Mouse (Mus musculus): ENCODE measurements around the gene Otog. TPM values are rescaled to one million over a fixed set of nuclear protein-coding genes. Genes with fewer than 3 reads are reported as not detected.

The Otog gene
- polyA plus RNA-seq, 1 experiment = 0.77 TPM

GRCm38 (mm10) chr7:46353216-46353615 is 112.4 kb downstream of the Otog start:
- Histone ChIP-seq H3K27ac (ENCODE audit: control insufficient read depth, insufficient read depth, low read depth, low read length) (no peak overlapping the region), H3K36me3 (ENCODE audit: control insufficient read depth, insufficient read depth, low read length) (no peaks in the 10 kb centered on the region), H3K27me3 (ENCODE audit: control insufficient read depth, insufficient read depth, low read length) (no peaks in the 10 kb centered on the region; the same call in 1 of the 2 replicates), H3K4me3 (ENCODE audit: control insufficient read depth, low read depth, low read length) (no peak overlapping the region), H3K4me1 (ENCODE audit: control insufficient read depth, insufficient read depth, low read length) (0 out of 2 replicates have a peak, but pooled peaks cover 2% of the 10 kb centered on the region)
- TF ChIP-seq POLR2A (IDR thresholded peaks at IDR 0.05; ENCODE audit: control insufficient read depth, low read depth, low read length) (no peak), CTCF (IDR thresholded peaks at IDR 0.05; ENCODE audit: control insufficient read depth, insufficient read depth, insufficient replicate concordance, low read depth, low read length) (no peak)

GRCm38 (mm10) chr7:46353875-46354274 is 113.1 kb downstream of the Otog start:
- H3K4me1 ChIP-seq (ENCODE audit: control insufficient read depth, insufficient read depth, low read length) = no peaks in the 10 kb centered on the region
- no peak overlapping the region for H3K27ac ChIP-seq (ENCODE audit: control insufficient read depth, insufficient read depth, low read depth, low read length)
- no peak overlapping the region for H3K4me3 ChIP-seq (ENCODE audit: control insufficient read depth, low read depth, low read length)
- no peaks in the 10 kb centered on the region for H3K36me3 ChIP-seq (ENCODE audit: control insufficient read depth, insufficient read depth, low read length)
- TF ChIP-seq POLR2A (IDR thresholded peaks at IDR 0.05; ENCODE audit: control insufficient read depth, low read depth, low read length) = no peak
- TF ChIP-seq CTCF (IDR thresholded peaks at IDR 0.05; ENCODE audit: control insufficient read depth, insufficient read depth, insufficient replicate concordance, low read depth, low read length) = no peak
- no peaks in the 10 kb centered on the region for H3K27me3 ChIP-seq (ENCODE audit: control insufficient read depth, insufficient read depth, low read length)

Other genes with a start within 250 kb of the Otog start
- 0.67 and 1.0 TPM in 2 replicates for gene Abcc6, start 210.7 kb upstream of the Otog start, polyA plus RNA-seq (2012; rRNA removed)
- 48.7 and 49.8 TPM in 2 replicates for gene Nomo1, start 207.3 kb upstream of the Otog start, polyA plus RNA-seq (2012; rRNA removed)
- gene Kcnj11, start 140.2 kb upstream of the Otog start, polyA plus RNA-seq (2012; rRNA removed) = 1.3 and 1.7 TPM in 2 replicates
- gene Abcc8, start 61.0 kb upstream of the Otog start, polyA plus RNA-seq (2012; rRNA removed) = 1.3 and 1.4 TPM in 2 replicates
- 2.8 and 3.0 TPM in 2 replicates for gene Ush1c, start 2.5 kb upstream of the Otog start, polyA plus RNA-seq (2012; rRNA removed)
- gene Myod1, start 135.5 kb downstream of the Otog start, polyA plus RNA-seq (2012; rRNA removed) = 0.09 TPM in 1 of 2 replicates, not detected in the other
- gene Kcnc1, start 155.5 kb downstream of the Otog start, polyA plus RNA-seq (2012; rRNA removed) = 14.6 and 19.1 TPM in 2 replicates

Data from testis, adult 2 months (tissue).